Mouse (Mus musculus) heart, embryonic 14.5 days (tissue): ENCODE measurements around the gene Tapbp. TPM values are rescaled to one million over a fixed set of nuclear protein-coding genes. Genes with fewer than 3 reads are reported as not detected.
"Not testable (repeated sequence)": the region's sequence is repeated elsewhere in the genome, so short reads cannot be mapped to it uniquely, and the experiment has no call there.

Experiments
- ATAC-seq: fragments of 200-750 bp; cut with Nextera tagmentation; 2 replicates; pipeline ENCODE4 v1.8.0; 2017; ENCODE audit warnings: low read depth, moderate TSS enrichment; ENCODE audit not compliant: insufficient number of reproducible peaks, insufficient read depth, low FRiP score
- H3K27ac ChIP-seq, 2 experiments: fragments of 200-500 bp in 1 of 2; fragments of 300-500 bp in 1 of 2; sonication (generic) in 1 of 2; replicated peaks in 1 of 2; 2 replicates each; pipeline ENCODE4 v1.5.1; 2012 to 2014; ENCODE audit warnings: low read depth in 2 of 2, low read length in 2 of 2, control low read depth in 1 of 2, mild to moderate bottlenecking in 1 of 2, mixed read lengths in 1 of 2; ENCODE audit not compliant: control insufficient read depth in 1 of 2, insufficient read depth in 1 of 2
- H3K27me3 ChIP-seq: fragments of 300-500 bp; sonication (generic); 2 replicates; pipeline ENCODE4 v1.6.1; 2014; ENCODE audit warnings: mild to moderate bottlenecking, low read length, control low read depth; ENCODE audit not compliant: control insufficient read depth, insufficient read depth
- H3K36me3 ChIP-seq: fragments of 300-500 bp; sonication (generic); 2 replicates; pipeline ENCODE4 v1.6.1; 2014; ENCODE audit warnings: mild to moderate bottlenecking, control low read depth, low read length, mixed read lengths; ENCODE audit not compliant: control insufficient read depth, insufficient read depth
- H3K4me1 ChIP-seq, 2 experiments: fragments of 200-500 bp in 1 of 2; fragments of 300-500 bp in 1 of 2; sonication (generic) in 1 of 2; 2 replicates each; pipeline ENCODE4 v1.6.1; 2012 to 2014; ENCODE audit warnings: low read length in 2 of 2, control low read depth in 1 of 2, mixed read lengths in 1 of 2; ENCODE audit not compliant: control insufficient read depth in 2 of 2, insufficient read depth in 2 of 2
- H3K4me2 ChIP-seq: fragments of 300-500 bp; sonication (generic); 2 replicates; pipeline ENCODE4 v1.6.1; 2014; ENCODE audit warnings: mild to moderate bottlenecking, low read length
- H3K4me3 ChIP-seq, 2 experiments: fragments of 200-500 bp in 1 of 2; fragments of 300-500 bp in 1 of 2; sonication (generic) in 1 of 2; 2 replicates each; pipeline ENCODE4 v1.5.1; 2012 to 2014; ENCODE audit warnings: low read length in 2 of 2, mild to moderate bottlenecking in 2 of 2, control low read depth in 1 of 2, low read depth in 1 of 2, moderate library complexity in 1 of 2; ENCODE audit not compliant: control insufficient read depth in 1 of 2, insufficient read depth in 1 of 2
- H3K9ac ChIP-seq: fragments of 300-500 bp; sonication (generic); 2 replicates; pipeline ENCODE4 v1.6.1; 2014; ENCODE audit warnings: mild to moderate bottlenecking, low read length
- H3K9me3 ChIP-seq: fragments of 300-500 bp; sonication (generic); 2 replicates; pipeline ENCODE4 v1.6.1; 2016; ENCODE audit warnings: low read length, control low read depth; ENCODE audit not compliant: control insufficient read depth
- WGBS: fragments of 180-500 bp; shearing (Covaris S2); extraction: QIAGEN DNeasy Blood & Tissue Kit; methylation state at CpG from one replicate; pipeline ENCODE4 v1.1.7; 2014; 5-methylcytosine and 5-hydroxymethylcytosine counted together
- polyA plus RNA-seq: library from polyadenylated mRNA; unstranded; fragments of >200 nt; fragmentation: Nextera tagmentation; extraction: Ambion mirVana; gene quantifications from 2 replicates; pipeline ENCODE4 v1.2.1, GENCODE M21; 2014

Tapbp gene
- polyA plus RNA-seq, 1 experiment from 2014 or later: 44.9 TPM

GRCm38 (mm10) chr17:33889941-33890532 lies 25.7 kb upstream of the Tapbp start:
- under 1% methylated on average over 40 of the region's 44 CpGs for WGBS
- not testable (repeated sequence) for H3K9me3 ChIP-seq, H3K27me3 ChIP-seq, H3K4me1 ChIP-seq
- H3K36me3 ChIP-seq: peaks cover 19% of the 10 kb centered on the region
- peak overlapping the region; percentile 64 to 66 for H3K4me3 ChIP-seq
- H3K4me2 ChIP-seq: peak overlapping the region; percentile 69
- H3K27ac ChIP-seq: peak overlapping the region; percentile 51 to 59; a peak in 2 of 4 replicates
- H3K9ac ChIP-seq: peak overlapping the region; percentile 79
- ATAC-seq: peak; percentile 8; the same call in 1 of the 2 replicates

- Histone ChIP-seq H3K4me2 (peak within 1 kb of the TSS; percentile 69), H3K4me3 (peak within 1 kb of the TSS; percentile 64 to 66), H3K4me1 (peaks cover 0 to 2% of the 10 kb centered on the region in 2 experiments; a peak in 3 of 4 replicates), H3K27ac (peak within 1 kb of the TSS; percentile 51 to 59; a peak in 2 of 4 replicates), H3K9ac (peak within 1 kb of the TSS; percentile 79), H3K36me3 (peaks cover 15% of the 10 kb centered on the region), H3K27me3 (no peaks in the 10 kb centered on the region), H3K9me3 (no peaks in the 10 kb centered on the region)
- peak; percentile 99 for ATAC-seq
- under 1% methylated on average over 49 of the region's 49 CpGs for WGBS
These were observed 25.1 kb upstream of the Tapbp start, which contains the start of gene Kifc1 for GRCm38 (mm10) chr17:33890533-33891059. TSS of gene Kifc1 (minus strand) at chr17:33890661.

GRCm38 (mm10) chr17:33891357-33891756 lies 24.3 kb upstream of the Tapbp start:
- Histone ChIP-seq H3K4me2 (no peak overlapping the region), H3K27ac (no peak overlapping the region), H3K9ac (no peak overlapping the region), H3K4me3 (no peak overlapping the region), H3K9me3 (no peaks in the 10 kb centered on the region), H3K36me3 (peaks cover 7% of the 10 kb centered on the region), H3K4me1 (peaks cover 0 to 2% of the 10 kb centered on the region in 2 experiments; a peak in 3 of 4 replicates), H3K27me3 (no peaks in the 10 kb centered on the region)
- 55% methylated on average over 2 of the region's 2 CpGs for WGBS
- ATAC-seq: no peak

DNA sequence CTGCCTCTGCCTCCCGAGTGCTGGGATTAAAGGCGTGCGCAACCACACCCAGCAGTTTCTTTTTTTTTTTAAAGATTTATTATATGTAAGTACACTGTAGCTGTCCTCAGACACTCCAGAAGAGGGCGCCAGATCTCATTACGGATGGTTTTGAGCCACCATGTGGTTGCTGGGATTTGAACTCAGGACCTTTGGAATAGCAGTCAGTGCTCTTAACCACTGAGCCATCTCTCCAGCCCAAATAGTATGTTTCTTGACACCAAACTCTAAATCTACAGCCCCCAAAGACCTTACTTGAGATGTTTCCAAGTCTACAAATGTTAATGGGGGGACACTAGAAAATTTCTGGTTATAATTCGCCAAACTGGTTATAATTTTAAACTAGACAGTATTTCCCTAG lies 23.8 kb upstream of the Tapbp start:
- 67% methylated on average over 6 of the region's 6 CpGs for WGBS
- H3K9ac ChIP-seq, H3K4me3 ChIP-seq, H3K36me3 ChIP-seq, H3K27ac ChIP-seq, H3K9me3 ChIP-seq, H3K4me2 ChIP-seq, H3K4me1 ChIP-seq, H3K27me3 ChIP-seq, ATAC-seq: not testable (repeated sequence)

- no peaks in the 10 kb centered on the region for H3K27me3 ChIP-seq
- no peak overlapping the region for H3K27ac ChIP-seq
- no peaks in the 10 kb centered on the region for H3K9me3 ChIP-seq
- no peak for ATAC-seq
- no peak overlapping the region for H3K9ac ChIP-seq
- no peaks in the 10 kb centered on the region for H3K36me3 ChIP-seq
- H3K4me2 ChIP-seq: no peak overlapping the region
- 31% methylated on average over 7 of the region's 7 CpGs for WGBS
- H3K4me1 ChIP-seq: peaks cover 0 to 2% of the 10 kb centered on the region in 2 experiments; a peak in 3 of 4 replicates
- H3K4me3 ChIP-seq: no peak overlapping the region
These were observed 23.3 kb upstream of the Tapbp start for GRCm38 (mm10) chr17:33892429-33892828.

- WGBS: 76% methylated on average over 4 of the region's 4 CpGs
- not testable (repeated sequence) for H3K27me3 ChIP-seq, H3K4me3 ChIP-seq, H3K4me1 ChIP-seq, H3K4me2 ChIP-seq, H3K9ac ChIP-seq, ATAC-seq, H3K9me3 ChIP-seq, H3K36me3 ChIP-seq, H3K27ac ChIP-seq
These were observed 22.7 kb upstream of the Tapbp start for GRCm38 (mm10) chr17:33893011-33893410.

DNA sequence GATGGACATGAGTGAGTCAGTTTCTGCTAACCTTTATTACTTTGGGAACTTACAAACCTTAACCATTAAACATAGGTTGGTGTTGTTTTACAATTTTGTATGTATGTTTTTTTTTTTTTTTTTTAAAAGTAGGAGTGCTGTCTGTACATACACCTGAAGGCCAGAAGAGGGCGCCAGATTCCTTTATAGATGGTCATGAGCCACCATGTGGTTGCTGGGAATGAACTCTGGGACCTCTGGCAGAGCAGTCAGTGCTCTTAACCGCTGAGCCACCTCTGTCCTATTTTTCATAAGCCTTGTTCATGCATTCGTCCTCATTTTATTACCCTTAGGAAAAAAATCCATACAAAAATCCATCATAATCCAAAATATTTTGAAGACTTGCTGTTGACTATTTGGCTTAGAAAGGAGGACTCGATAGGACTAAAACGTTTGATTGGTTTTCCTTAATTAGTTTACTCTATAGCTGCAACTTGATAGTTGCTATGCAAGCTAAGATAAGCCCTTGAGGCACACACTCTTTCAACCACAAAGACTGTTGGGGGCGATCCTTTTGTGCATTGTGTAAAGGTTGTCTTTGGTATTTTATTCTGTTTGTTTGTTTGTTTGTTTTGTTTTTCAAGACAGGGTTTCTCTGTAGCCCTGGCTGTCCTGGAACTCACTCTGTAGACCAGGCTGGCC lies 18.4 kb upstream of the Tapbp start:
- Histone ChIP-seq H3K27me3 (no peaks in the 10 kb centered on the region), H3K9ac (no peak overlapping the region), H3K4me2 (no peak overlapping the region), H3K36me3 (no peaks in the 10 kb centered on the region), H3K4me1 (no peaks in the 10 kb centered on the region; a peak in 1 of 4 replicates), H3K27ac (no peak overlapping the region), H3K4me3 (no peak overlapping the region), H3K9me3 (no peaks in the 10 kb centered on the region)
- 42% methylated on average over 6 of the region's 6 CpGs for WGBS
- ATAC-seq: no peak
